Mouse (Mus musculus) thymus, postnatal 25 days (tissue): Measurements from ENCODE around the gene Rbbp8nl.
"Not testable (repeated sequence)": the region's sequence is repeated elsewhere in the genome, so short reads cannot be mapped to it uniquely, and the experiment has no call there.

ENCODE experiments used
- DNase-seq: peaks from one replicate; pipeline ENCODE4 v3.0.0; 2022

Rbbp8nl gene

DNA sequence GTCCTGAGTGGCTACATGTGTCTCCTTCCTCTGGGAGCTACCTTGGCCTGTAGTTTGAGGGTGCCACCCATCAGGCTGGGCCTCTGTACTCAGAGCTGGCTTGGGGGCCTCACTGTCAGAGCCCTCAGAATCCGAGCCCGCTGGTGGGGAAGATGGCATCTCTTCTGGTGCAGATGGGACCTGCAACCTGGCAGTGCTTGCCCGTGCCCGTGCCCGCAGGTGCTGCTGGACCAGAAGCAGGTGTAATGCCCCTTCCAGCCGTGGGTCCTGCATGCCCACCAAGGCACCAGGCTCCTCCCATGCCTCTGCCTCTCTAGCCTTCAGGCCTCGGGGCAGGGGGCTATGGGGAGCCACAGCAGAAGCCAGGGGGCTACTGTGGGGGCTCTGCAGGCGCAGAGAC lies 10.4 kb downstream of the Rbbp8nl start:
- no peak for DNase-seq

DNA sequence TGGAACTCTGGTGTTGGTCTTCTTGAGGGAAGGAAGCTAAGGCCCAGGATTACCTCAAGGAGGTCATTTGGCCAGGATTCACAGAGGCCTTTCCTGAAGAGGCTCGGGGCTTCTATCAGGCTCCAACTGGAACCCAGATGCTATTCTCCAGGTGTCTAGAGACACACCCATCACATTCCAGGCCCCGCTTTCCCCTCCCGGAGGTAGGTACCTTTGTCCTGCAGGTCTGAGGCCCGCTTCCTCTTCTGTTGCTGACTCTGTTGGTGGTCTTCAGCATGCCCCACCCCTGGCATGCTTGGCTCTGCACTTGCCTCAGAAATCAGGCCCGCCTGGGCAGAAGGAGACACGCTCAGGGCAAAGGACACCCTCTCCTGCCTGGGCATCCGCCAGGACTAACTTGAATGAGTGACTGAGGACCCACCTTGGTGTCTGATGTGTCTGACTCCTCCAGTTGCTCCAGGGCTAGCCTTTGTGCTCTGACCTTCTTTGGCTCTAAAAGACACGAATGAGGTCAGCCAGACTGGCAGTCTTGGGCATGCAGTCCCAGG lies 11.8 kb downstream of the Rbbp8nl start:
- DNase-seq = no peak

DNA sequence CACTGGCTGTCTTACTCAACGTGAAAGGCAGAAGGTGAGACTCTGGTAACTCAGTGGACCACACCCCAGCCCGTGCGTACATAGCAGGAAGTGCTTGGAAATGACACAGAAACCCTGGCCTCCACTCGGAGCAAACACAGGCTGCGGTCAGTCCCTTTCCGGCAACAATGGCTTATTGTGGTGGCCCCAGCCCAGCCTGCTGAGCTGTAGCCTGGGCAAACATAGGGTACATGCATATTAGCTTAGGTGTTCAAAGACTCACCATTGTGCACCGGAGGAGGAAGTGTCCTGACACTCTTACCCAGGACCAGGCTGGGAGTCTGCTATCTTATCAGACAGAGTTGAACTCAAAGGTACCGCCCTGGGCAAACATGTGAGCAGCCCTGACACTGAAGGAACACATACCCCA lies 12.8 kb downstream of the Rbbp8nl start:
- no peak for DNase-seq

DNA sequence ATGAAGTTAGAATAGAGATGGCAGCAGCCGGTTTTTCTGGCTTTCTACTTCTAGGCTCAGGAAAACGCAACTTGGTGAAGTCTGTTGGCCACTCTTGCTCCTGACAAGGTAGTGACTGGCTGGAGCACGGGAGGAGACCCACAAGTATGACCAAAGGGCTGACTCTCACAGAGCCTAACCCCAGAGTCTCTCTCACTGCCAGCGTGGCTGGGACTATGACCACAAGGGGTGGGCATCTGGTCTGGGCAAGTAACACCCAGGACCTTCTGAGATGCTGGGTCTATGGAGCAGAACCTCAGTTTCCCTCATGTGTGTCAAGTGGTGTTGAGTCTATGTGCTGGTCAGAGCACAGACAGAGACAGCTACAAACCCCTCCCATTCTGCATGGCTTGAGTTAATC lies 13.3 kb downstream of the Rbbp8nl start:
- DNase-seq = no peak

DNA sequence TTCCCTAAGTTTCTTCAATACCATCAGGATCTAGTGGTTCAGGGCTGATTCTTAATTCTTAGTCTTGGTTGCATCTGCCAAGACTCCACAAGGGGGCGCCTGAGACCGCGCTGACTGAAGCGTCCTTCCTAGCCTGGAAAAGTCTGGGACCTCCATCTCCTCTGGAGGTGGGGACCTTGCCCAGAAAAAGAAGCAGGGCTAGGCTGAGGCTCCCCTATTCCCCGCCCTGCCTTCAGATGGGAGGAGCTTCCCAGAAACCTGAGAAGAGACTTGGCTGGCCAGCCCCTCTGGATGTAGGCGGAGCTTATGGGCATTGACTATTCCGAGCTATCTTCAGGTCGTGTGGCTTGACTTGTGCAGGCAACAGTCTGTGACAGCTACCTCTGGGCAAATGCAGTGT lies 13.8 kb downstream of the Rbbp8nl start:
- peak; percentile 66 for DNase-seq

DNA sequence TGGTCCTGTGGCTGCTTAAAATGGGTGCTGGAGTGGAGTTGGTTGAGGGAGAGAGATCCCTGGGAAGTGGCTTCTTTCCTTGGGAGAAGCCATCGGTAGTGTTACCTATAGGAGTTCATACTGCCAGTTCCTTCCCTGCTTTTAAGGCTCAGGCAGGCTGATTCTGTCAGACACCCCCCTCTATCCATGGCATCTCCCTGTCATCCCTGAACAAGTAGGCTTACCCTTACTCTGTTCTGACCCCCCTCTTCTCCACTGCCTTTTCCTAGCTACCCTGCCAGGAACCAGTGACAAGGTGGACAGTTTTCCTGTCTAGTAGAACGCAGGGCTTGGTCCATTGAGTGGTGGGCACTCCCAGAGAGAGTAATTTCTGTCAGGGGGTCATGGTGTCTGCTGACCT lies 15.2 kb downstream of the Rbbp8nl start:
- DNase-seq = no peak

DNA sequence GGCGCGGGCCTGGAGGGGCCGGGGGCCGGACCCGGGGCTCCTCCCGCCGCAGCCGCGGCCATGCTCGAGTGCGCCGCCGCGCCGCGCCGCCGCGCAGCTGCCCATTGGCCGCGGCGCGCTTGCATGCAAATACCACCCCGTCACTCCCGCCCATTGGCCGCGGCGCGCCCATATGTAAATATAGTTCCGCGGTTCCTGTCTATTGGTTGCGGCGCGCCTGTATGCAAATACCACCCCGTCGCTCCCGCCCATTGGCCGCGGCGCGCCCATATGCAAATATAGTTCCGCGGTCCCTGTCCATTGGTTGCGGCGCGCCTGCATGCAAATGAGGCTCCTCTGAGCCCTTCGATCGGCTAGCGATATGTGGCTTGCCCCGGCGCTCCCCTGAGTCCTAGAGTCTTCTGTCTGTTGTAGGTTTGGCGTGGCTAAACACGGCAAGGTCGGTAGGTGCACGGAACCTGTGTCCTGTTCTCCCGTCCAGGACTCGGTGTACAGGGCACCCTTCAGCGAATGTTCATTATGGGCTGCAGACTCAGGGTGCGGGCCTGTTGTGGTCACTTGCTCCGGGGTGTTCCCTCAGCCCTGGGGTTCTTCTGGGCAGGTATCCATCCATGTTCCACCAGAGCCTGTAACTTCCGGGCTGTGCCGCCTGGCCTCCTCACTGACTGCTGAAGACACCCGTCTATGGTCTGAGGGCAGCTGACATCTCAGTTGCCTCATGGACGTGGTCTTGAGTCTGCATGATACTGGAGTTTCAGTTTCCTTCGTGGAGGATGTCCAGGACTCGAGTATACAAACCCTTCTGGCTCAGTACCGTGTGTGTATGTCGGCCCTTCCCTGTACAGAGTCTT lies 16.1 kb downstream of the Rbbp8nl start, which contains the start of gene Cables2:
TSS of gene Cables2 (minus strand) at position 103 of the 851 bp plus-strand sequence.
- peak; percentile 92 for DNase-seq

DNA sequence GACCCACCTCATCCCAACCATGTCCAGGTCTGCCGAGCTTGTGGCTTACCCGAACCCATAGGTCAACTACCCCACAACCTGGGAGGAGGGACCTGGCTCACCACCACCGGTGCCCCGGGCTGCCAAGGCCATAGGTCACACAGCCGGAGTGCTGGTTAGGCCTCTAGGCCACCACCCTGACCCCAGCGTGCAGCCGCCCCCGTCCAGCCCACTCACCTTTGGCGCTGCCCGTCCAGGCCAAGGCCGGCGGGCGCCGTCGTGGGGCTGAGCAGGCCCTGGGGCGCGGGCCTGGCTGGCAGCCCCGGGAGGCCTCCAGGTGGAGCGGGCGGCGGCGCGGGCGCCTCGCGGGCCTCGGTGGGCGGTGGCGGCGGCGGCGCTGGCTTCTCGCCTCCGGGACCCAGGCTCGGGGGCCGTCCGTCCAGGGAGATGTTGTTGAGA lies 16.8 kb downstream of the Rbbp8nl start:
- no peak for DNase-seq

DNA sequence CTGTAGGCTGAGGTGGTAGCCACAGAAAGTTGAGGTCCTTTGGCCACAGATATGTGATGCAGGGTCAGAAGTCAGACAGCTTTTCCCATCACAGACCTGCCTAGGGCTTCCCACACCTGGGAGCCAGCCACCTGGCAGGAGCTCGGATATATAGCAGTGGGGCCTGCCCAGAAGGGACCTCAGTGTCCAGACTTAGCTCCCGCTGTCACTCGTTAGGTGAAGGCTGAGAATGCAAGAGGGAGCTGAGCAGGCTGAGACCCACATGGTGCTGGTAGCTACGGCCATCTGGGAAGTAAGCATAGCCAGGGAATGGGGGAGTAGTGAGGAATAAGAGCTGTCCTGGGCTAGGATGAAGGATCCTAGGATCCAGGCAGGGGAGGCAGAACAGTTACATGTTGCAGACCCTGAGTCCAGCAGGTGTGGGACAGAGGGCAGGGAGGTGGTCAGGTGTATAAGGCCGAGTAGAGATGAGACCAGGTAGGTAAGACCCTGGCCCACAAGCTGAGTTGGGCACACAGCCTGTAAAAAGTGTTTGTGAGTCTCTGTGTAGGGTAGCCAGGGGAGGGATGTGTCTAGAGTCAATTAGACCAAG lies 17.8 kb downstream of the Rbbp8nl start:
- DNase-seq = no peak

DNA sequence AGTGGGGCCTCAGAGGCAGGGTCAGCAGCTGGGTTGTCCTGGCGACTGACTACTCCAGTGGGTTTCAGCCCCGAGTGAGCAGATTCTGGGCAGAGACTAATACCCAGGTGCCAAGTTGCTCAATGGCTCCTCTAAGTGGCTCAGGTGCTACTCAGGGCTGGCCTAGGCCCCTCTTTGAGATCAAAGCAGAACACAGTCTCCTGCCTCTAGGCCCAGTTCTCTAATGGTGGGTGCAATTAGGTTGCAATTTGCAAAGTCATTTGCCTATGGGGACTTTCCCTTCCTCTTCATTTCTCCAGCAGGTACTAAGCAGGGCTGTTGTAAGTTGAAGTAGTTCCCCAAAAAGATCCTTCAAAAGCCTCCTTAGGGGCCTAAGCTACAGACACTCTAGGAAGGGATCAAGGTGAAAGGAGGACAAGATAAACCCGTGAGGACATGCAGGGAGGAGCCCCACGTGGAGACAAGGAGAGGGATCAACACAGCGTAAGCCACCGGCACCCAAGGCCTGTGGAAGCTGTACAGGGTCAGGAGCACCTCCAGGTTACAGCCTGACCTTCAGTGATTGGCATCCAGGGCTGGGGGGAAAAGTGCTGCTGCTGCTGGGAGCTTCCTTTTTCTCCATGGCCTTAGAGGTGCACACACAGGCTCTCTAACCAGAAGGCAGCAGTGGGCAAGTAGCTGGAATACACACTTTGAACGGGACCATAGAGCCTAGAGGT lies 19.0 kb downstream of the Rbbp8nl start:
- no peak for DNase-seq

DNA sequence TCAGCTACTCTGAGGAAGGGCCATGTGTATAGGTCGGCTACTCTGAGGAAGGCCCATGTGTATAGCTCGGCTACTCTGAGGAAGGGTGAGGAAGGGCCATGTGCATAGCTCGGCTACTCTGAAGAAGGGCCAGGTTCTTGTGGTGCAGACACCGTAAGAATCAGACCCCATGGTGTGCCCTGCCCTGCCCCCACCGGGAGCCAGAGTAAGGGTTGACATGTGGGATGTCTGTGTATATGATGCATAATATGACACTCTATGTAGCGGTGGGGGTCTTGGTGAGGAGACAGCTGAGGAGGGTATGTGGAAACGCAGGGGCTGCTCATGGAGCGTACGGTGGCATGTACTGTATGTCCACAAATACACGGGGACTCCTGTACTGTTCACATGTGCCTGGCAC lies 20.4 kb downstream of the Rbbp8nl start:
- DNase-seq = no peak

DNA sequence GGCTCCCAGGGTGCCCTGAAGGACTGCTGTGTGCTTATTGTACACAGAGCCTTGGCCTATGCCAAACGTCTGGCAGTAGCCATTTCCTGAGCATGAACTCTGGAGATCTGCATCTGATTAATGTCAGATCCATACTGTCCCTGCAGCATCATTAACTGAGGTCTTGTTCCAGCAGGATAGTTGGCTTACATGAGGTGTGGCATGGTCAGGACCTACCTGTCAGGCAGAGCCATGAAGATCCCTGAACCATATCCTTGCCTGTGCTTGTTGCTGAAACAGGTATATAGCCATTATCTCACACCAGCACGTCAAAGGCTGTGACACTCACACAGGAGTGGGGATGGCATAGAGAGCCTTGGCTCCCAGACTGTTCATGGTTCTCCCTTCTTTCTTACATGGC lies 21.7 kb downstream of the Rbbp8nl start:
- DNase-seq = no peak

DNA sequence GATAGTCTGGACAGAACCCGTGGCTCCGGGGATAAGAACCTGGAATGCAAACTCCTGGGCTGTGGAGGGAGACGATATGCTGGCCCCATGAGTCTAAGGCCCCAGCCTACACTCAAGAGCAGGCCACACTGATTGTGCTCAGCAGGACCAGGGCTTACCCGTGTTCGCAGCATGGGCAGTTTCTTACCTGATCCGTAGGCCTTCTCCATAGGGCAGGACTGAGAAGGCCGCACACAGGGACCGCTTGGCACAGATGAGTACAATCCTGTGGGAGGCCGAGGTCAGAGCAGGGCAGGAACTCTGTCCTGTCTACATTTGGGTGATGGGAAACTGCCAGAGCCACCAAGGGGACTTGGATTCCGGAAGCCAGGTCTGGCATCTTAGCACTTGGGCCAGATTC lies 26.8 kb downstream of the Rbbp8nl start:
- DNase-seq = no peak

DNA sequence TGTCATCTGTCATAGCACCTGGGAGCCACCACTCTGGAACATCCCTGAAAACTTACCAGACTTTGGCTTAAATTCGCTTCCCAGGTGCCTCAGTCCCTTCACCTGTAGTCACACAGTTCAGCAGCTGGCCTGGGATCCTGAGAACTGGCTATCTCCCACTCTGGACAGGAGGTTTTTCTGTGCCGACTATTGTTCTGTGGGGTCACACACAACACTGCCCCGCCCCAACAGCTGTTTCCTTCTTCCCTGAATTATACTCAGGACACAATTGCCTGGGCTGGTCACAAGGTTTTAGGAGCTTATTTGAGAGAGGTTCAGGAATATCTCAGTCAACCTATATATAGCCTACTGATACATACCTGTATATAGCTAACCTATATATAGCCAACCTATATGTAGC lies 27.2 kb downstream of the Rbbp8nl start:
- no peak for DNase-seq

DNA sequence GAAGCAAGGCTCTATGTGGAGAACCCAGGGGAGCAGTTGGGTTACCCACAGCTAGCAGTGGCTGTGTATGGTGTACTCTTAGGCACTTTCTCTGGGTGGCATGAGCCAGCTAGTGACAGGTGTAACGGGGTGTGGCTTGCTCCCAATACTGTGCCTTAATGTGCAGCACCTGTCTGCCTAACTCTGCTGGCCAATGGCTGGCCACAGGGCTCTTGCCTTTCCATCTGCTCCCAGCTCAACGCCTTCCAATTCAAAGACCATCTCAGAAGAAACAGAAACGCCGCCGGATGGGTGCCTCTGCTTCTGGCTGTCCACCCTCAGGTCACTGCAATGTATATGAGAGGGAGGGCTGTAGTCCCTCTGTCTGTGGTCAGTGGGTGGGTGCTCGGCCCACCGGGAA lies 27.8 kb downstream of the Rbbp8nl start:
- DNase-seq = no peak

DNA sequence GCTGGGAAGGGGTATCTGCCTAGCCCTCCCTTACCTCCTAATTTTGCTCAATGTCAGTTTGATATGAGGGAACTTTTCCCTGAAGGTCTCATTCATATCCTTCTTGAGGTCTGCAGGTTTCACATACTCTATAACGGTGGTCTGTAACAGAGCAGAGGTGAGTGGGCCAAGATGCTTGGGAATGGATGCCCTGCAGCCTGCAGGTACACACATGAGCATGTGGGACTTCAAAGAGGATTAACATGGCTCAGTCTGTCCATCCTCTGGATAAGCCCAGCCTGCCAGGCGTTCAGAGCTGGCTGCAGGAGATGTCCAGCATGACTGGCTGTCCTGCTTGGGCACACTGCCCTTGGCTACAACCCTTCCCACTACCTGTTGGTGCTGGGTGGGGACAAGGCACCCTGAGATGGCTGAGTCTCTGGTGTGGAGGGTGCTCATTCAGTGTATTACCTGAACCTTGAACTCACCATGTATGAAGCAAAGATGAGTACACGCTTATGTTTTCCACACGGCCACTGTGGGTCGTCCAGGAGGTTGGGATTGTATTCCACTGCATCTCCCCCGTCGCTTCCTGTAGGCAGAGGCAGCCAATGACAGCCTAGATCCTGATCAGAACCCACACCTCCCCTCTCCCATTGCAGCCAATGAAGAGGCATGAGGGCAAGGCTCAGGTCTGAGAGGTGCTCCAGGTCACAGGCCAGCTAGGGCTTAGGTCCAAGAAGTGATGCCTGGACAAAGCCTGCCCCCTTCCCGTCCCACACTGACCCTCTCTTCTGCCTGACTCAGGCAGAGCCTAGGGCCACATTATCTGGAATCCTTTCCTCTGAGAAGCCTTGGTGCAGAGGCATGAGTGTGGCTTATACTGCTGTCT lies 28.8 kb downstream of the Rbbp8nl start:
- no peak for DNase-seq

DNA sequence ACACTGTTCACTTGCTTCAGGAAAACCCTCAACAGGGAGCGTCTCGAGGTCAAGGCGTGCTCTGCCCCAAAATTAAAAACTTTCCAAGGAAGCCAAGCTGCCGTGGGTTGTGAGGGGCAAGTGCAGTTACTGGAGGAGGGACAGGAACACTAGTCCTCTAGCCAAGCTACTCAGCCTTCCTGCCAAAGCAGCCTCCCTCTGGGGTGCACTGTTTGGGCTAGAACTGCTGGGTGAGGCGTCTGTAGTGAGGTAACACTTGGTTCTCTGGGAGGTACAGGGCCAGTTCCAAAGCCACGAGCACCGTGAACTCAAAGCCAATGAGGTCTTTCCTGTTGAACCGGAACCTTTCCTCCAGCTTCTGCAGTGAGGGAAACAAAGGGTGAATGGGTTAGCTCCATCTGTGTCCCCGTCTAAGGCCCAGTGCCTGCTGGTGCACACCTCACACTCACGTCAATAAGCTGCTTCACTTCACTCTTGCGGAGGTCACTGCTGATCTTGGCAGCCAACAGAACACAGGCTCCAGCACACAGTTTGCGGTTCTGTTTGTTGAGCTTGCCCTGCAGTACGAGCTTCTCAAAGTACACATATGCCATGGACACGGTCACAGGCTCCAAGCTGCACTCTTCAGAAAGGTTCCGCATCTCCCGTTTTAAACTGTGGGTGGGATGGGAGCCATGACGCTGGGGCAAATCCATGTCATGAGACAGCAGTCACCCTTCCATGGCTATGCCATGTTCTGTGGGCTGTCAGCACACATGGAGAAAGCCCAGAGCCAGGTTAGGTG lies 29.7 kb downstream of the Rbbp8nl start:
- DNase-seq = not testable (repeated sequence)

DNA sequence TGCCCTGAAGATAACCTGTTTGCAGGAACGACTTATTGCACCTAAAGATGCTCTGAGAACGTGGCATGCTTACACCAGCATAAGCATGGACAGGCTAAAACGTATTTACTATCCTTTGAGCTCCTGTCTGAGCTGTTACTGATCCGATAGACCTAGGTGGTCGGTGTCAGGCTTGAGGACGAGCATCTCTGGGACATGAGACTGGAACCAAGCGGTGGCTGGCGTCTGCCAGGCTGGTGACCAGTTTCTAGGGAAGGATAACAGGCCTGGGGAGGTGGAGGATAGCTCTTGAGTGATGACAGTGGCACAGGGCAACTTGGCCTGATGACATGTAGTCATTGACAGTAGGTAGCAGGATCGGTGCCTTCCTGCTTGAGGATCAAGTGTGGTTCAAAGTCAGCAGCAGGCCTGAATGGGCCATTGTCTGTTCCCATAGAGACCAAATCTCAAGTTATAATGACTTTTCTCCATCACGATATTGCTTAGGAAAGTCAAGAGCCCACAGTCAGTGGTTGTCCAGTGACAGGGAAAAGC lies 30.7 kb downstream of the Rbbp8nl start:
- DNase-seq = not testable (repeated sequence)

DNA sequence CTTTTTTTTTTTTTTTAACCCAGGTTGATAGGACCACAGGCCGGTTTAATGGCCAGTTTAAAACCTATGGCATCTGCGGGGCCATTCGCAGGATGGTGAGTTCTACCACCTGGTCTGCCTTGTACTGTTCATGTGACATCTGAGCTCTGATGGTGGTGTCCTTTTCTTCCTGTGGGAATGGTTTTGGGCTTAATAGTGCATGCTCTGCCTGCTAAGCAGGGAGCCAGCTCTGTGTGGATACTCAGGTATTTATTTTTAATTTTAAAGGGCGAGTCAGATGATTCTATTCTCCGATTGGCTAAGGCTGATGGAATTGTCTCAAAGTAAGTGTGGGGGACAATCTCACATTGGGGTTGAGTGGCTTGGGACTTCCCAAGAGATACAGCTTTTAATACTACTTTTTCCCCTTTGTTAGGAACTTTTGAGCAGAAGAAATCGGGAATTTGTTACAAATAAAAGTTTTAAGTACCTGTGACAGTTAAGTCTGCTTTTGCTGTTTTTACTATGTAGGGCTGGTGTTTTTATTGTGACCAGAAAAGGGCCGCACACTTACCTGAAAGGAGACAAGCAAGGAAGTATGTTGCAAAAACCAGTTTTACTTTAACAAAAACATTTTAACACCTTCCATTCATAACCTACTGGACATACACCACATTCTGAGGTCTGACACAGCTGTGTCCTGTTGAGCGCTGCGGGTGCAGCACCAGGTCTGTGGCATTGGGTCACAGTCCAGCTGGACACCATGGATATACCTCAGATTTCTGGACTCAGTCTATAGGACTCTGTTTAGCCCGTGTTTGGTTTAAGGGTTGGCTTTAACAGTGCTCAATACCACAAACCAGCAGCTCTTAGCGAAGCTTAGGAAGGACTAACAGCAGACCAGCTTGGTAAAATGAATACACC lies 31.5 kb downstream of the Rbbp8nl start:
- DNase-seq = no peak

DNA sequence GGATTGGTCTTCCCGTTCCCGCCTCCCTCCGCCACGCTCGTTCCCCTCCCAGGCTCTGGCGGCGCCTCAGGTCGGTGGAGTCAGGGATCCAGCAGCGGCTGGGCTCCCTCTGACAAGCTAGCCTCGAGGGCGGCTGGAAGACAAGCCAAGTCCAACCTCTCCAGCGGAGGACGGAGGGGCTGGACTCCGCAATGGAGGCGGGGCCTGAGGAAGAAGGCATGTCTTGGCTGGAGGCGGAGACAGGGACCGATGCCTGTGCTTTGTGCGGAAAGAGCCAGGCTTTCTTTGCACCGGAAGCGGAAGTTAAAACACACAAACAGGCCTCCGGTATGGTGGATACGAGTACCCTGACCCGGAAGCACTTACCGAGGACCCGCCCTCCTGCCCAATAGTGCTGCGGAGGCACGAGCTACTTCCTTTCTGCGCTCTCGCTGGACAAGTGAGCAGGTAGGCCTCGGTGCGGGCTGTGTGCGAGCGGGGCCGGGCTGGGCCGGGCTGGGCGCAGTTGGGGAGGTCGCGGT lies 32.6 kb downstream of the Rbbp8nl start, which contains the start of gene Rps21:
TSS of gene Rps21 (plus strand) at position 377 of the 521 bp plus-strand sequence.
- DNase-seq = peak; percentile 96
